13 mouse cellular contexts compared by ENCODE assay signal in the genomic region with DNA sequence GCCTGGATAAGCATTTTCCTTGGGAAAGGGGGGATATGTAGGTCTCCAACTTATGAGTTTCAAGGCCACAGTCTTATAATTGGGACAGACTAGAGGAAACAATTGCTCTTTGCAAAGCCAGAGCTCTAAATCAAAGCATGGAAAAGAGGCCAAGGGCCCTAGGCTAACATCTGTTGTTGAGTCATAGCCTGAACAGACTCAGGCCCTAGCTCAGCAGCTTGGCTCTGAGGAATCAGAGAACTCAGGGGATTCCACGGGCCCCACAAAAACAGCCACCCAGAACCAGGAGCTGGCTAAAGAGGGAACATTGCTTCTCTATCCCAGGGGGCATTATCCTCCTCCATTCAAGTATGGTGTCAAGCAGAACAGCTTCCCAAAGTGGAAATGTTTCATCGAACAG. TPM values are rescaled to one million over a fixed set of nuclear protein-coding genes. Genes with fewer than 3 reads are reported as not detected.
DNase-seq lines count a peak whose midpoint lies in the region; ATAC-seq and TF ChIP-seq lines count a peak whose summit lies in the region.
"Had no signal": no experiment of that assay in that cellular context is flagged by ENCODE, and none has a peak within 500 bp of the region (broad histone marks: within the 10 kb centered on the region; RNA-seq: fewer than 3 reads in every experiment).

No protein-coding gene starts in this region.

- peak overlapping the region; percentile 45; the same call in 1 of the 2 replicates for H3K27ac ChIP-seq in forebrain, postnatal 0 days (ENCODE audit: low read depth, low read length)
- H3K27ac ChIP-seq in forebrain, embryonic 12.5 days: no peak overlapping the region

- H3K9ac ChIP-seq in forebrain, postnatal 0 days: no peak overlapping the region
- no peak overlapping the region for H3K9ac ChIP-seq in forebrain, embryonic 12.5 days
- H3K9ac ChIP-seq: limb, embryonic 12.5 days had no signal

- H3K36me3 ChIP-seq in forebrain, postnatal 0 days (ENCODE audit: insufficient read depth): no peaks in the 10 kb centered on the region
- H3K36me3 ChIP-seq in forebrain, embryonic 12.5 days (replicated peaks): no peaks in the 10 kb centered on the region
- H3K36me3 ChIP-seq: limb, embryonic 12.5 days had no signal

- no peaks in the 10 kb centered on the region for H3K9me3 ChIP-seq in forebrain, postnatal 0 days (ENCODE audit: low read length)
- H3K9me3 ChIP-seq in forebrain, embryonic 12.5 days: no peaks in the 10 kb centered on the region
- H3K9me3 ChIP-seq: limb, embryonic 12.5 days had no signal

- ATAC-seq in forebrain, postnatal 0 days: no peak
- no peak for ATAC-seq in forebrain, embryonic 12.5 days (ENCODE audit: low FRiP score)

- DNase-seq in forebrain, postnatal 0 days: no peak
- peak; percentile 18 for DNase-seq in retina, postnatal 1 day
- DNase-seq in retina, embryonic 14.5 days (ENCODE audit: low spot score): no peak
- peak; percentile 76 for DNase-seq in fat pad, adult 2 months (ENCODE audit: extremely low read depth, low read depth, low spot score)
- DNase-seq in urinary bladder, postnatal 36 days (ENCODE audit: low spot score in 2 of 2): no peak
- no peak for DNase-seq in testis, postnatal 10 days (ENCODE audit: low spot score)
- DNase-seq in ovary, adult 18-20 months (ENCODE audit: low spot score): no peak
- DNase-seq: kidney, adult 9 months; lung, postnatal 36 days had no signal

- H3K4me3 ChIP-seq in forebrain, postnatal 0 days (ENCODE audit: low read depth, low read length): no peak overlapping the region
- no peak overlapping the region for H3K4me3 ChIP-seq in forebrain, embryonic 12.5 days (replicated peaks)
- H3K4me3 ChIP-seq: limb, embryonic 12.5 days; myocyte had no signal

- no peak for TF ChIP-seq CTCF in forebrain, postnatal 0 days (IDR thresholded peaks at IDR 0.05; ENCODE audit: low read depth)

- 68% methylated on average over 2 of the region's 2 CpGs for WGBS in forebrain, postnatal 0 days
- WGBS in forebrain, embryonic 12.5 days: 86% methylated on average over 2 of the region's 2 CpGs

- H3K27me3 ChIP-seq in forebrain, postnatal 0 days (ENCODE audit: insufficient read depth, low read length): no peaks in the 10 kb centered on the region
- H3K27me3 ChIP-seq in forebrain, embryonic 12.5 days: no peaks in the 10 kb centered on the region
- H3K27me3 ChIP-seq: limb, embryonic 12.5 days had no signal

- no peak overlapping the region for H3K4me2 ChIP-seq in forebrain, postnatal 0 days (ENCODE audit: low read depth)
- no peak overlapping the region for H3K4me2 ChIP-seq in forebrain, embryonic 12.5 days
- H3K4me2 ChIP-seq: limb, embryonic 12.5 days had no signal

- H3K4me1 ChIP-seq in forebrain, postnatal 0 days (ENCODE audit: insufficient read depth): peaks cover 7% of the 10 kb centered on the region; the same call in 1 of the 2 replicates
- peaks cover 4% of the 10 kb centered on the region; the same call in 1 of the 2 replicates for H3K4me1 ChIP-seq in forebrain, embryonic 12.5 days

RNA-seq across cellular contexts. Expression of a gene that starts 28.1 kb away (rescaled TPM):
- 71.8 and 75.2 TPM in 2 replicates for total RNA-seq in forebrain, postnatal 0 days (2014; rRNA removed)
- 49.0 and 80.0 TPM in 2 replicates for polyA plus RNA-seq in forebrain, postnatal 0 days (2015; fragmentation: Nextera tagmentation; extraction: Ambion mirVana)
- polyA plus RNA-seq in forebrain, embryonic 12.5 days (2016; fragmentation: Nextera tagmentation; extraction: Ambion mirVana): 67.5 and 70.5 TPM in 2 replicates

RNA-seq across cellular contexts. Expression of a gene that starts 32.3 kb away (rescaled TPM):
- not detected in 2 replicates for total RNA-seq in forebrain, postnatal 0 days (2014; rRNA removed)
- not detected in 2 replicates for polyA plus RNA-seq in forebrain, postnatal 0 days (2015; fragmentation: Nextera tagmentation; extraction: Ambion mirVana)
- polyA plus RNA-seq in forebrain, embryonic 12.5 days (2016; fragmentation: Nextera tagmentation; extraction: Ambion mirVana): not detected in 2 replicates
- total RNA-seq: heart, postnatal 36 days had no signal
- polyA plus RNA-seq: limb, embryonic 12.5 days; myocyte had no signal

RNA-seq across cellular contexts. Expression of a gene that starts 48.1 kb away (rescaled TPM):
- 6.5 and 7.6 TPM in 2 replicates for total RNA-seq in forebrain, postnatal 0 days (2014; rRNA removed)
- polyA plus RNA-seq in forebrain, postnatal 0 days (2015; fragmentation: Nextera tagmentation; extraction: Ambion mirVana): 4.0 and 5.7 TPM in 2 replicates
- 3.2 TPM in 2 replicates for polyA plus RNA-seq in forebrain, embryonic 12.5 days (2016; fragmentation: Nextera tagmentation; extraction: Ambion mirVana)

Comparison
In these comparisons a context has a peak if more than half of its experiments do, and no peak if none do; other contexts are left out.
1. DNase-seq: peak in retina, postnatal 1 day (single experiment) and fat pad, adult 2 months (single experiment); none in forebrain, postnatal 0 days (single experiment), retina, embryonic 14.5 days (single experiment), urinary bladder, postnatal 36 days (0 of 2), testis, postnatal 10 days (single experiment) and ovary, adult 18-20 months (single experiment).